Mouse (Mus musculus): Measurements from ENCODE around the gene Pon1.

GRCm38 (mm10) chr6:5232022-5232421, 38.3 kb upstream of the Pon1 start:
- TF ChIP-seq ZC3H11A (IDR thresholded peaks at IDR 0.05; ENCODE audit: borderline replicate concordance, low read depth, low read length) (no peak), CHD2 (IDR thresholded peaks at IDR 0.05; ENCODE audit: low read depth, low read length) (no peak)
